Mouse (Mus musculus) adipocyte (in vitro differentiated cells): ENCODE measurements around the gene Podxl2.

Experiments used
- DNase-seq: peaks from one replicate; pipeline ENCODE4 v3.0.0-alpha.2; 2016; ENCODE audit warnings: low spot score

The Podxl2 gene

DNA sequence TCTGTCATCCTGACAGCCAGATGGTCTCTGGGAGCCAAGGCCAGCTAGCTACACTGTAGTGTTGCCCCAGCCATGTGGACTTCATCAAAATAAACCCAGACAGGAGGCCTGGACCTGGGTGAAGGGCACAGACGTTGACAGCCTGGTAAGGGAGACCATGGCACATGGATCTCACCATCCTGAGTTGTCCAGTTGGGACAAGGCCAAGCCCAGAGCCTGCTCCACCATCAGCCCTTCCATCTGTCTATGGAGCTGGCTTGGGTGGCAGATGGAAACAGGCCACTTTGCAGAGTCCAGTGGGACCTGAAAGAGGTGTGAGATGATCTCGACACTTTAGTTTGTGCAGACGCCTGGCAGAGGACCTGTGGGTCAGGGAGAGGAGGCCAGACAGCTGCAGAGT lies 74.1 kb downstream of the Podxl2 start:
- no peak for DNase-seq

DNA sequence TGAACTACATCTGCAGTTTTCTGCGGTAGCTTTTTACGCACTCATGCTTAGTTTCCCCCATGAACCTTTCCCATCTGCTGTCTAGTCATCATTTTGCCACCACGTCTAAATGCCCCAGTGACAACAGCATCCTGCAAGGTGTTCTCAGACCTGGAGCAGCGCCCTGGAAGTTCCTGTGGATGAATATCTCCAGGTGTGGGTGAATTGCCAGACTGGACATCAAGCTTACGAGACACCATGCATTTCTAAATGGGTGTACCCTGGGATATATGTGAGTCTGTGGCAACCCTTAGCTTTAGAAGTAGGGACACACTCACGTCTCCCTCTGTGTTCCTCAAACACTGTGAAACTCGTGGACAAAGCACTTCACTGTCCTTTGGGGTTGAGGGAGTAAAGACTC lies 74.7 kb downstream of the Podxl2 start:
- no peak for DNase-seq

DNA sequence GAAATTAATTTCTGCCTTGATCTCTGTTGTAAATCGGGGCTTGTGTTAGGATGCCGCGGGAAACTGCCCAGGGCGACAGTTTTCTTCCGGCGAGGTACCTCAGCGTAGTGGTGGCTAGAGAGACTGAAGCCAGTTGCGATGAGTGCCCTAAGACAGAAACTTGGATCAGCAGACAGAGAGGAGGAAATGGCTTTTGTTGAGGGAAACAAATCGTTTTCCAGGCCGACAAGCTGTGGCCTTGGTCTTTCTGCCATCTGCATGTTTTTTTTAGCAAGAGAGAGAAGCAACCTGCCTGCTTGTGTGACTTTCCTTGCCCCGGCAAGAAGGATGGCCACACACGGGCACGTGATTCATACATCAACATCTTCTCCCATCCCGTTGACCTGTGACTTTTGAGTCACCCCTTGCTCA lies 80.3 kb downstream of the Podxl2 start:
- no peak for DNase-seq

DNA sequence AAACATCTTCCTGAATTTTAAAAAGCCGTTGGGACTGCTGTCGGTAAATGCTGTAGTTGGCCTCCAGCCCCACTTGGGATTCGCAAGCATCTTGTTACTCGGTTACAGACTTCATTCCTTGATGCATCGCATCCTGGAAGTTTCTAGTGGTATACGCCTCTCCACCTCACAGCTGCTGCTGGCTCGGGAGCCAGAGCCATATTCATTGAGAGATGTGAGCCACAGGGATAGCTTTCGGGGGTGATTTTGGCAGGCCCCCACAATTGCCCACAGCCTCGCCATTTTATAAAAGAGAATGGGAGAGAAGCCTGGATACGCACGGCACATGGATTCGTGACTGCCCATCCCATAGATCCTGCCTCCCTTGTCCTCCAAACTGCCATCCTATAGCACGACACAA lies 81.0 kb downstream of the Podxl2 start:
- no peak for DNase-seq

DNA sequence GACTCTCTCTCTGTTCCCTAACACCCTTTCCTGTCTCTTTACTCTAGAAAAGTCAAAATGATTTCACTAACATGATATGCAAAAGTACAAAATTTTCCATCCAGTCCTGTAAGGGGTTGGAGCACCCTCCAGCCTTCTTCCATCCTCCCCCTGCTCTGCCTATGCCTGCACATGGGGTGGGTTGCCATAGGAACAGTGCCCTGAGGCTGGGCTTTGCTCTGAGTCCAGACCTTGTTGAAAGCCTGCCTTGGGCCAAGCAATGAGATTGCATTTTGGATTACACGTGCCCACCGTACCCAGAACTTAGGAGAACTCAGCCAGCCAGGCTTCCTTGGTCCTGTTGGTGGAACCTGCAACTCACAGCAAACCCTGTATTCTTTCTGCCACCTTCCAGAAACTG lies 81.6 kb downstream of the Podxl2 start:
- DNase-seq: no peak
